Mouse (Mus musculus): ENCODE measurements around the gene Pex26.

Gene Pex26

GRCm38 (mm10) chr6:121166098-121166552 is 17.3 kb upstream of the Pex26 start:
- no peak for DNase-seq (ENCODE audit: low spot score in 2 of 2)

- no peak for DNase-seq (ENCODE audit: low spot score in 2 of 2)
These were observed 16.0 kb upstream of the Pex26 start for GRCm38 (mm10) chr6:121167381-121167975.

GRCm38 (mm10) chr6:121171102-121171501 is 12.4 kb upstream of the Pex26 start:
- DNase-seq (ENCODE audit: low spot score in 2 of 2), result no peak

GRCm38 (mm10) chr6:121173471-121173870 is 10.0 kb upstream of the Pex26 start:
- no peak for DNase-seq (ENCODE audit: low spot score in 2 of 2)

GRCm38 (mm10) chr6:121174761-121175160 is 8.7 kb upstream of the Pex26 start:
- no peak for DNase-seq (ENCODE audit: low spot score in 2 of 2)

- no peak for DNase-seq (ENCODE audit: low spot score in 2 of 2)
These were observed 7.3 kb upstream of the Pex26 start for GRCm38 (mm10) chr6:121176011-121176730.

GRCm38 (mm10) chr6:121176731-121177098 is 6.8 kb upstream of the Pex26 start:
- DNase-seq (ENCODE audit: low spot score in 2 of 2), result no peak

- no peak for DNase-seq (ENCODE audit: low spot score in 2 of 2)
These were observed 6.3 kb upstream of the Pex26 start for GRCm38 (mm10) chr6:121177118-121177708.

GRCm38 (mm10) chr6:121178700-121179358 is 4.6 kb upstream of the Pex26 start:
- DNase-seq (ENCODE audit: low spot score in 2 of 2), result peak; percentile 49 to 52

- DNase-seq (ENCODE audit: low spot score in 2 of 2), result no peak
These were observed 3.6 kb upstream of the Pex26 start for GRCm38 (mm10) chr6:121179846-121180245.

- DNase-seq (ENCODE audit: low spot score in 2 of 2), result peak; percentile 38 to 47
These were observed 1.0 kb downstream of the Pex26 start for GRCm38 (mm10) chr6:121184198-121185140.

- no peak for DNase-seq (ENCODE audit: low spot score in 2 of 2)
These were observed 1.8 kb downstream of the Pex26 start for GRCm38 (mm10) chr6:121185232-121185631.

GRCm38 (mm10) chr6:121191261-121192009 is 8.0 kb downstream of the Pex26 start:
- no peak for DNase-seq (ENCODE audit: low spot score in 2 of 2)

GRCm38 (mm10) chr6:121194061-121194955 is 10.8 kb downstream of the Pex26 start:
- DNase-seq (ENCODE audit: low spot score in 2 of 2), result no peak

GRCm38 (mm10) chr6:121194956-121195731 is 11.7 kb downstream of the Pex26 start:
- DNase-seq (ENCODE audit: low spot score in 2 of 2), result no peak

GRCm38 (mm10) chr6:121197807-121198365 is 14.4 kb downstream of the Pex26 start:
- DNase-seq (ENCODE audit: low spot score in 2 of 2), result no peak

GRCm38 (mm10) chr6:121200458-121200857 is 17.0 kb downstream of the Pex26 start:
- no peak for DNase-seq (ENCODE audit: low spot score in 2 of 2)

GRCm38 (mm10) chr6:121202026-121202425 is 18.6 kb downstream of the Pex26 start:
- DNase-seq (ENCODE audit: low spot score in 2 of 2), result no peak
